Mouse (Mus musculus) megakaryocyte, embryonic 14.5 days (primary cell): ENCODE data around the gene Sfn. TPM values are rescaled to one million over a fixed set of nuclear protein-coding genes. Genes with fewer than 3 reads are reported as not detected.
A peak's percentile ranks its signal among the peaks of the same experiment; 100 is the strongest.

Source experiments
- H3K27me3 ChIP-seq: replicated peaks from 2 replicates; pipeline ENCODE3; 2012; ENCODE audit warnings: inconsistent platforms
- H3K36me3 ChIP-seq: replicated peaks from 2 replicates; pipeline ENCODE3; 2012; ENCODE audit warnings: low read length, inconsistent platforms, mixed read lengths
- H3K4me1 ChIP-seq: 2 replicates; pipeline ENCODE4 v1.6.1; 2012; ENCODE audit warnings: inconsistent platforms
- H3K4me3 ChIP-seq: replicated peaks from 2 replicates; pipeline ENCODE3; 2012; ENCODE audit warnings: moderate library complexity, mild to moderate bottlenecking, inconsistent platforms
- H3K9me3 ChIP-seq: 2 replicates; pipeline ENCODE4 v1.6.1; 2012; ENCODE audit warnings: inconsistent platforms
- FLI1 ChIP-seq: IDR thresholded peaks from 2 replicates; pipeline ENCODE4 v1.6.1; 2012; ENCODE audit warnings: low read length, inconsistent platforms, mixed read lengths
- GATA1 ChIP-seq: IDR thresholded peaks from 3 replicates; pipeline ENCODE4 v1.6.1; 2012; ENCODE audit warnings: mixed read lengths, low read length, inconsistent platforms, borderline replicate concordance
- polyA plus RNA-seq: library from polyadenylated mRNA; stranded (reverse); fragments of >175 nt; gene quantifications from 2 replicates; pipeline ENCODE4 v1.2.3, GENCODE M21; 2012; ENCODE audit warnings: low replicate concordance; ENCODE audit not compliant: insufficient read depth

The Sfn gene
- polyA plus RNA-seq, 1 experiment: 9.2 TPM

GRCm38 (mm10) chr4:133569291-133570065 lies 32.5 kb downstream of the Sfn start:
- Histone ChIP-seq H3K27me3 (no peaks in the 10 kb centered on the region), H3K9me3 (peaks cover 2% of the 10 kb centered on the region; the same call in 1 of the 2 replicates), H3K4me1 (peaks cover 6% of the 10 kb centered on the region), H3K4me3 (no peak overlapping the region), H3K36me3 (no peaks in the 10 kb centered on the region)
- TF ChIP-seq FLI1 (no peak), GATA1 (no peak)

GRCm38 (mm10) chr4:133567251-133567650 lies 34.7 kb downstream of the Sfn start:
- Histone ChIP-seq H3K36me3 (no peaks in the 10 kb centered on the region), H3K4me3 (no peak overlapping the region), H3K9me3 (peaks cover 8% of the 10 kb centered on the region), H3K27me3 (peaks cover 4% of the 10 kb centered on the region), H3K4me1 (peaks cover 4% of the 10 kb centered on the region; the same call in 1 of the 2 replicates)
- TF ChIP-seq GATA1: no peak
- no peak for TF ChIP-seq FLI1

- H3K9me3 ChIP-seq: peaks cover 8% of the 10 kb centered on the region
- peaks cover 4% of the 10 kb centered on the region; the same call in 1 of the 2 replicates for H3K4me1 ChIP-seq
- H3K27me3 ChIP-seq: peaks cover 16% of the 10 kb centered on the region
- TF ChIP-seq GATA1 (no peak), FLI1 (no peak)
- no peak overlapping the region for H3K4me3 ChIP-seq
- H3K36me3 ChIP-seq: no peaks in the 10 kb centered on the region
Measured at GRCm38 (mm10) chr4:133563123-133563571, 38.8 kb downstream of the Sfn start.

- H3K9me3 ChIP-seq: peaks cover 8% of the 10 kb centered on the region
- H3K36me3 ChIP-seq: no peaks in the 10 kb centered on the region
- TF ChIP-seq FLI1: no peak
- H3K4me3 ChIP-seq: no peak overlapping the region
- peaks cover 8% of the 10 kb centered on the region; the same call in 1 of the 2 replicates for H3K4me1 ChIP-seq
- H3K27me3 ChIP-seq: peaks cover 27% of the 10 kb centered on the region
Measured at GRCm38 (mm10) chr4:133561622-133562021, 40.3 kb downstream of the Sfn start.

GRCm38 (mm10) chr4:133559846-133560245 lies 42.1 kb downstream of the Sfn start:
- Histone ChIP-seq H3K27me3 (peaks cover 37% of the 10 kb centered on the region), H3K36me3 (no peaks in the 10 kb centered on the region), H3K4me3 (no peak overlapping the region), H3K4me1 (peaks cover 12% of the 10 kb centered on the region; the same call in 1 of the 2 replicates), H3K9me3 (peaks cover 8% of the 10 kb centered on the region)
- TF ChIP-seq GATA1 (no peak), FLI1 (no peak)

GRCm38 (mm10) chr4:133557041-133557717 lies 44.8 kb downstream of the Sfn start:
- H3K4me1 ChIP-seq: peaks cover 26% of the 10 kb centered on the region
- no peak overlapping the region for H3K4me3 ChIP-seq
- TF ChIP-seq FLI1: no peak
- no peak for TF ChIP-seq GATA1
- H3K36me3 ChIP-seq: no peaks in the 10 kb centered on the region
- H3K9me3 ChIP-seq: no peaks in the 10 kb centered on the region
- peaks cover 38% of the 10 kb centered on the region for H3K27me3 ChIP-seq

GRCm38 (mm10) chr4:133553448-133554330 lies 48.3 kb downstream of the Sfn start:
- peak overlapping the region; percentile 64 for H3K4me3 ChIP-seq
- no peak for TF ChIP-seq GATA1
- no peak for TF ChIP-seq FLI1

GRCm38 (mm10) chr4:133552768-133553447 lies 49.1 kb downstream of the Sfn start, which contains the start of gene Nr0b2:
Nr0b2 (plus strand) TSS chr4:133553376.
- TF ChIP-seq GATA1: no peak
- TF ChIP-seq FLI1: no peak
- peaks cover 26% of the 10 kb centered on the region for H3K27me3 ChIP-seq
- peaks cover 7% of the 10 kb centered on the region for H3K9me3 ChIP-seq
- H3K4me1 ChIP-seq: peaks cover 26% of the 10 kb centered on the region
- peak within 1 kb of the TSS; percentile 64 for H3K4me3 ChIP-seq
- no peaks in the 10 kb centered on the region for H3K36me3 ChIP-seq

More at GRCm38 (mm10) chr4:133553448-133554330, 48.3 kb downstream of the Sfn start:
- H3K36me3 ChIP-seq: no peaks in the 10 kb centered on the region
- H3K4me1 ChIP-seq: peaks cover 26% of the 10 kb centered on the region
- H3K9me3 ChIP-seq: peaks cover 7% of the 10 kb centered on the region
- peaks cover 30% of the 10 kb centered on the region for H3K27me3 ChIP-seq

GRCm38 (mm10) chr4:133552029-133552428 lies 49.9 kb downstream of the Sfn start:
- H3K4me3 ChIP-seq: no peak overlapping the region
- no peaks in the 10 kb centered on the region for H3K36me3 ChIP-seq
- TF ChIP-seq FLI1: no peak
- peaks cover 22% of the 10 kb centered on the region for H3K4me1 ChIP-seq
- peaks cover 18% of the 10 kb centered on the region for H3K27me3 ChIP-seq
- peaks cover 7% of the 10 kb centered on the region for H3K9me3 ChIP-seq

Other genes starting within 250 kb of the Sfn start
- 85.7 and 118 TPM in 2 replicates for gene Wdtc1, start 248.7 kb downstream of the Sfn start, polyA plus RNA-seq
- 50.9 and 56.9 TPM in 2 replicates for gene Slc9a1, start 232.5 kb downstream of the Sfn start, polyA plus RNA-seq
- 0.97 TPM in 1 of 2 replicates, not detected in the other for gene Tent5b, start 122.0 kb downstream of the Sfn start, polyA plus RNA-seq
- gene Trnp1, start 103.6 kb downstream of the Sfn start, polyA plus RNA-seq: 0.22 and 2.8 TPM in 2 replicates
- gene Kdf1, start 83.2 kb downstream of the Sfn start, polyA plus RNA-seq: 0.83 and 4.7 TPM in 2 replicates
- gene Nudc, start 56.2 kb downstream of the Sfn start, polyA plus RNA-seq: 27.7 and 283 TPM in 2 replicates
- gene Nr0b2, start 48.8 kb downstream of the Sfn start, polyA plus RNA-seq: not detected in 2 replicates
- gene Gpatch3, start 27.4 kb downstream of the Sfn start, polyA plus RNA-seq: 5.4 and 30.6 TPM in 2 replicates
- gene Gpn2, start 17.8 kb downstream of the Sfn start, polyA plus RNA-seq: 45.3 and 49.8 TPM in 2 replicates
- 53.7 and 98.5 TPM in 2 replicates for gene Zdhhc18, start 48.0 kb upstream of the Sfn start, polyA plus RNA-seq
- 9.8 and 12.4 TPM in 2 replicates for gene Pigv, start 70.5 kb upstream of the Sfn start, polyA plus RNA-seq
- 29.1 and 51.7 TPM in 2 replicates for gene Arid1a, start 154.6 kb upstream of the Sfn start, polyA plus RNA-seq